Mouse (Mus musculus) retina, postnatal 7 days (tissue): ENCODE data around the gene Eme2.
A peak's percentile ranks its signal among the peaks of the same experiment; 100 is the strongest.
"Not testable (repeated sequence)": the region's sequence is repeated elsewhere in the genome, so short reads cannot be mapped to it uniquely, and the experiment has no call there.

Source experiments
- DNase-seq: peaks from one replicate; pipeline ENCODE4 v3.0.0-alpha.2; 2012; ENCODE audit warnings: low read depth, low spot score

Eme2 gene

DNA sequence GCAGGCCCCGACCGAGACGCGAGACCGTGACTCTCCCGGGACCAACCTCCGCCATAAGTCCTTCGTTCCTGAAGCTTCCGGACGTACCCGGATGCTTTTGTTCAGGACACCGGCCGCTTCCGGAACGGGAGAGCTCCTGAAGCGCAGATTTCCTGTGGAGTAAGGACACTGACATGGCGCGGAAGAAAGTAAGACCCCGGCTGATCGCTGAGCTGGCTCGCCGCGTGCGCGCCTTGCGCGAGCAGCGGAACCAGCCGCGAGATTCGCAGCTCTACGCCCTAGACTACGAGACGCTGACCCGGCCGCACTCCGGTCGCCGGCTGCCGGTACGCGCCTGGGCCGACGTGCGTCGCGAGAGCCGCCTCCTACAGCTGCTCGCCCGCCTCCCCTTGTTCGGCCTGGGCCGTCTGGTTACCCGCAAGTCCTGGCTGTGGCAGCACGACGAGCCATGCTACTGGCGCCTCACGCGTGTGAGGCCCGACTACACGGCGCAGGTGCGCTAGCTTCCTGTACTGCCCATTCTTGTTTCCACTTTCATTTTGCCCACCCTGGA is at the start of gene Eme2, which contains the start of gene Mrps34:
TSS of gene Eme2 (minus strand) at position 93 of the 553 bp plus-strand sequence.
TSS of gene Mrps34 (plus strand) at position 122 of the 553 bp plus-strand sequence.
- DNase-seq = peak; percentile 81

DNA sequence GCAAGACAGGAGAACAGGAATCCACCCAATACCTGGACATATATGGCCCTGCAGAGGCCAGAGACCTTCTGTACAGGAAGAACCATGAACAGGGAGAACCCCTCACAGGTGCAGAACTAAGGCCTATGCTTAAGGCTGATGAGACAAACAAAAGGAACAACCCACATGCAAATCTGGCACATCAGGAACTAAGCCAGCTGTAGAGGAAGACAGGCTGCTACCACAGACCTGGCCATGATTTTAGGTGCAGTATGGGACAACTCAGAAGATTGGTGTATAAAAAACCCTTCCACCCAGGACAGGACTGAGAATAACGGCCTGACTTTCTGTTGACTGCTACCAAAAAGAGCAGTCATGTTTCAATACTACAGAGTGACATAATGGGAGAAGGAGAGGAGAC is 48.7 kb upstream of the Eme2 start:
- not testable (repeated sequence) for DNase-seq

DNA sequence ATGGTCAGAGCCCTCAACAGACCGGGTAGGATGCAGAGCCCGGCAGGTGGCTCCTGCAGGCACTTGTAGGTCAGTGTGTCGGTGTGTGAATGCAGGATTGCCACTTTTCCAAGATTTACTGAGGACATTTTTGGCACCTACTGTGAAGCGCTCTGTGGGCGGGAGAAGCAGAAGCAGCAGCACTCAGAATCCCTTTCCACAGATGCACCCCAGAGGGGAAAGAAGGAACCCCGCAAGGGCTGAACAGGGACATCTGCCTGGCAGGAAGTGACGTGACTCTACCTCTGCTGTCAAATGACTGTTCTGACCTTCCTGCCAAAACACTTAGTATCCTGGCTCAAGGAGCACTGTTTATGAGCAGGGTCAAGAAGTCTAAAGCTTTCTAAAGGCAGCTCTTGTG is 48.1 kb upstream of the Eme2 start:
- no peak for DNase-seq

DNA sequence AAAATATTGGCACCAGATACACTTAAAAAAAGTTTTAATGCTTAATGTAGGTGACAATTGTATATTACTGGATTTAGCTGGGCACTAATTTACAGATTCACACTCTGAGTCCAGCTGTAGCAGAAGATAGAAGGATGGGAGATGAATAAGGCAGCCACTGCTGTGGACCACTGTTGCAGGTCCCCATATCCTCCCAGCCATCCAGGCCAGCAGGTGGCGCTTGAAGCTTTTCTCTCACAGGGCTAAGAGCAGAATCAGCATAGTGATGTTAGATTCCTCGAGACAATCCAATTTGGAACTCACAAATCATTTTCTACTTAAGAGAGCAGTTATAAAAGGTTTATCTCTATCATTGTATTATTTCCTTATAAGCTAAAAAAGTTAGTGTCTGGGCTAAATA is 47.6 kb upstream of the Eme2 start:
- DNase-seq = not testable (repeated sequence)

DNA sequence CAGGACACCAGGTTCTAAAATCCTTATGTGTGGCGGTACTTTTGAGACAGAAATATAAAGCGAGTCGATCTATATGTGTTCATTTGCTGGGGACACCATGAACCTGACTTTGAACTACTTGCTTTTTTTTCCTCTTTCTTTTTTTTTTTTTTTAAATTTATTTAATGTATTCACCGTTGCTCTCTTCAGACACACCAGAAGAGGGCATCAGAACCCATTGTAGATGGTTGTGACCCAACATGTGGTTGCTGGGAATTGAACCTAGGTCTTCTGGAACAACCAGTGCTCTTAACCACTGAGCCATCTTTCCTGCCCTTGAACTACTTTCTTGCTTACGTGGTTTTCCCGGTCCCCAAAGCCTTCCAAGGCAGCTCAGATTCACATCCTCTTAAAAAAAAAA is 42.4 kb upstream of the Eme2 start:
- no peak for DNase-seq

DNA sequence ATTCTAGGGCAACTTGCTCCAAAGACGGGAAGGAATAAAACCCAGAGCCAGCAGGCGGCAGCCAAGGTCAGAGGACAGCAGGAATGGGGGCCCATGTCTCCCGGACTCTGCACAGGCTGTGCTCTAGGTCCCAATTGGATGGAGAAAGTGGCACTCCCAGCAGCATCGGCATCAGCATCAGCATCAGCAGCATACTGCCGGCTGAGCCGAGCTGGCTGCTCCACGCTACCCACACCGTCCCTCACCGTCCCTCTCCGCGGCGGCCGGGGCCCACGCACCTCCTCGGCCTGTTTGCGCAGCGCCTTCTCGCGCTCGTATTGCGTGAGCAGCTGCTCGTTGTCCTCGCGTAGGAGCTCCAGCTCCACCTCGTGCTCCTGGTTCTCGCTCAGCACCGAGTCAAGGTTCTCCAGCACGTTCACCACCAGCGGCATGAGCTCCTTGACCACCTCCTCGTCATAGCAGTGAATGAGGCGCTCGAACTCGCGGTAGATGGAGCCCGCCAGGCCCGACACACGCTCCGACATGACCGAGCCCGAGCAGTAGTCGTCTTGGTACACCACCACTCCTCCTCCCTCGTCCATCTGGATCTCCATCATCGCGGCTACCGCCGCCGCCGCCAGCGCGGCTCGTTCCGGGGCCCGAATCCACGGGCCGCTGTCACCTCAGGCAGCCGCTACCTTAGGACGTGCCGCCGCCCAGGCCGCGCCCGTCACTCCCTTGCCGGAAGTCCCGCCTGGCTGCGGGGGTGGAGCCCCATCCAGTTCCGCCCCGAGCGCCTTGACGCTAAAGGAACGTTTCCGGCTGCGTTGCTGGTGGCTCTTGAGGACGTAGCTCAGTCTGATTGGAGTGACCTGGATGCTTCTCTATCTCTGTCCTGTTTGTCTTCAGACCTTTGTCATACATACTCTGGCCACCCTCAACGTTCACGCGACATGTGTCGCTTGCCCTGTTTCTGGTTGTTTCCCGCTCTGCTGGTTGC is 41.7 kb upstream of the Eme2 start, which contains the start of gene Mapk8ip3:
TSS of gene Mapk8ip3 (minus strand) at position 719 of the 979 bp plus-strand sequence.
- peak; percentile 87 for DNase-seq

DNA sequence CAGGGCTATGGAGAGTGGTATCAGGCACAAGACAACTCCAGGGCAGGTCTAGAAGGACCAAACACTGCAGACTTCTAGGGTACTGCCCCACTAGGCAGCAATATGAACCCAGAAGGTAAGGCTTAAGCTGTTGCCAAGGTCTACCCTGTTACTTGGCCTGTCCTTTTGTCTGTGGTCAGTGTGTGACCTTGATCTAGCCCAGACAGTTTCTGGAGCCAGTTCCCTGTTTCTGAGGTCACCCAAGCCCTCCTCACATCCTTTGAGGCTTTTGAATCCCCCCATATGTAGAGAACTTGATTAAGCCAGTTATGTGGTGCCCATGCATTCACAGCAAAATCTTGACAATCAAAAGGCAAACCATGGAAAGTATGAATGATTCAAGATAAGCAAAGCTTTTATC is 40.8 kb upstream of the Eme2 start:
- DNase-seq = no peak

DNA sequence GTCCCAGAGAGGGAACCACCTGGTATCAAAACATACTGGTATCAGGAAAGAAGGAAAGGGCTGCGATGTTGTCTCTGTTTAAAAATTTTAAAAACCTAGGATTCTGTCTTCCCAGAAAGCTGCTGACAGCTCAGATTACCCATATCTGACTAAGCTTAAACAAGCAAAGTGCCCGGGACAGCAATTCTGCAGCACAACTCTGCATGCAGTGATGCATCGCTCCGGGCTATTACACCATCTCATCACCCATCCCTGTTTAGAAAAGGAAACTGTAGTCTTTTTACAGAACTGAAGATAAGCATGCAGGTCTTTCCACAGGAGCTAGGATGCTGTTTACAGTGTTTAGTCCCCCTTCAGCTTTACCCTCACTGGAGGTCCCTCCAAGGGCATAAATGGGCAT is 40.0 kb upstream of the Eme2 start:
- no peak for DNase-seq

DNA sequence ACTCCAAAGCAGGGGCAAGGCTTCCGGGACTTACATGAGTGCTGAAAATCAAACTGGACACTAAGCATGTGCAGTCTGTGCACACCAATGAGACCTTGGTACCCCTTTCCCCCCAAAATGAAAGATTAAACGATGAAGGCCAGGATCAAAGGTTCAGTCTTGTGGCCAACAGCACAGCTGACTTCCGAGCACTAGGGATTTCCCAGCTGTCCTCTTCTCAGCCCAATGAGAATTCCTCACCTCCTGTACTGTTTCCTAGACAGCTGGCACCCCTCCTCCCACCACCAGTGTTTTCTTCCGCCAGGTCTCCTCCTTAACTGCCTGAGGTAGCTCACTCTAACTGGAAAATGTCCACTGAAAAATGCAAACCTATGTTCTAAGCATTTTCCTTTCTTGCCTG is 38.3 kb upstream of the Eme2 start:
- no peak for DNase-seq

DNA sequence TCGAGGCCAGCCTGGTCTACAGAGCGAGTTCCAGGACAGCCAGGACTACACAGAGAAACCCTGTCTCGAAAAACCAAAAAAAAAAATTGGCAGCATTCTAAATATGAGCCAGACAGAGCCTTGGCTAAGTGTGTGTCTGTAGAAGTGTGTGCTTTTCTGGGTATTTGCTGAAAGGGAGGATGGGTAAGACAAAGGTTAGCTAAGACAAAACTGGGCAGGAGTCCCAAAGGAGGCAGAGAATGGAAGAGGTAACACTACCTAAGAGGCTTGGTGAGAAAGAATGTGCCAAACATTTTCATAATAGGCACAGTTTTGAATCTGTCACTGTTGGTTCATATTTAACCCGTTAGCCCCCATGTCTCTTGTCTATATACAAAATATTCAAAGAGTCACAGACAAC is 37.5 kb upstream of the Eme2 start:
- DNase-seq = no peak

DNA sequence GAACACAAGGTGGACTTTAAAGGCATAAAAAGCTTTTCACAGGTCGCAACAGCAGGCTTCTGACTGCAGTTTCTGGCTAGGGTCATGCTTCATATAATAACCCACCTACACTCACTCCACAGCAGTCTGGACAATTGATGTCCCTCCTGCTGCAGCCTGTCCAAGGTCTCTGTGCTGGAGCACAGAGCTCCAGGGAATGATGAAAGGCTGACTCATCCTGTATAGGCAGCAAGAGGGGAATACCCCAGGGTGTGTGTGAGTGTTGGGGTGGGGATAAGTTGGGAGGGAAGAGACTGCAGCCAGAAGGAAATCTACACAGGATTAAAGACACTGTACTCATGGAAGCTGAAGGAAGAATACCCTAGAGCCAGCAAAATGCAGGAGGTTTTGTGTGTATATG is 34.6 kb upstream of the Eme2 start:
- DNase-seq = no peak

DNA sequence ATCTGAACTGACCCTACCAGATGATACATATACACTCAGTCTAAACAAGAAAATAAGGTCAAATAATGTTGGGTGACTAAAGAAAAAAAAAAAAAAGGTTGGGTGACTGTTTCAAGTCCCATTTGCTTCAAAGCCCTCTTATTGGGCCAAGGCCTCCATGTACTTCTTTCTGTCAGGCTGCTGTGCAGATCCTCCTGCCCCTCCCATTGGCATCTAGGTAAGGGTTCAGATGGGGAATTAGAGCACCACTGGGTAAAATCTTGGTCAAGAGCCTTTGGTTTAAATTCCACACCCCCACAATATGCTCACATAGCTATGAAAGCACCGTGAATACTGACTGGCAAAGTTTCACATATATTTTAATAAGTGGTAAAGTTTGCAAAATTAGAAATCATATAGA is 28.4 kb upstream of the Eme2 start:
- no peak for DNase-seq

DNA sequence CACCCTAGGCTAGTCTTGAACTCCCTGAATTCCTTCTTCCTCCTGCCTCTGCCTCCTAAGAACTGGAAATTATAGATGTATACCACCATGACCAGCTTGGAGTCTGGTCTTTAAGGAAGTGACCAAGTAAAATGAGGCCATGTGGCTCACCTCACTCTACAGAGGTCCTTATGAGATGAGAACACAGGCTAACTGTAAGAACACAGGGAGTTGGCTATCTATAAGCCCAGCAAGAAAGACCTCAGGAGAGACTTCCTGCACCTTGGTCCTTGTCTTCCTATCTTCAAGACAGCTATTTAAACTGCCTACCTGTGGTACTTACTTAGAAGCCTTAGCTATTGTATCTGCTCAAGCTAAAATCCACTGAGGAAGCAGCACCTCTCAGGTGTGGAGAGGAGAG is 19.1 kb upstream of the Eme2 start:
- DNase-seq = no peak

DNA sequence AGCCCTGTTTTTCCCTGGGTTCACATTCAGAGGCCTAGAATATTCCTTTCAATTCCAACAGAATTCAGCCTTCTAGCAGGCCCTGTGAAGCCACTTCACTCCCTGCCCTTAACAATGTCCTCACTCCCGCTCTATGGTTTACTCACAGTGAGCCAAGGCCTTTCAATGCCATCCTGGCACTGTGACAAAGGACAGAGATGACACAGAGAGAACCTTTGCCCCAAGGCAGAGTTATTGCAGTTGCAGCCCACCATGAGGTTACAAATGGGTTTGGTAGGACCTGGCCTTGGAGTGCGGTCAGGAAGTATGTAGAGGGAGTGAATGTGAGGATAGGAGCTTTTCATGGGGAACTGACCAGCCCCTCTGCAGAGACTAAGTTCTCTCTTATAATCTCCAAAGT is 12.7 kb upstream of the Eme2 start:
- DNase-seq = no peak

DNA sequence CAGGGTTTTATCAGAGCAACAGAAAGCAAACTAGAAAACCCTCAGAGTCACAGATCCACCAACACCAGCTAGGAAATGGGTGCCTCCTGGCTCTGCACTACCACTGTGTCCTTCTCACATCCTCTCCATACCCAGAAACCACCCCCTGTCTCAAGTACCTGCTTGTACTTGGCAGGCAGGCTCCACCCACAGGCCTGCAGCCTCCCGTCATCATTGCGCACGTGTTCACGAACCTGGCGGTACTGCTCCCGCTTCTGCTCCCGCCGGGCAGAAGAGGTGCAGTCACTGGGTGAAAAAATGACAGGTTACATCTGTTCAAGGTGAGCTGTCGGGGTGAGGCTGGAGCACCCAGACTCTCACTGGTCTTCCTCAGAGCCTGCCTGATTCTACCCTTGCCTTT is 8.9 kb upstream of the Eme2 start:
- no peak for DNase-seq

DNA sequence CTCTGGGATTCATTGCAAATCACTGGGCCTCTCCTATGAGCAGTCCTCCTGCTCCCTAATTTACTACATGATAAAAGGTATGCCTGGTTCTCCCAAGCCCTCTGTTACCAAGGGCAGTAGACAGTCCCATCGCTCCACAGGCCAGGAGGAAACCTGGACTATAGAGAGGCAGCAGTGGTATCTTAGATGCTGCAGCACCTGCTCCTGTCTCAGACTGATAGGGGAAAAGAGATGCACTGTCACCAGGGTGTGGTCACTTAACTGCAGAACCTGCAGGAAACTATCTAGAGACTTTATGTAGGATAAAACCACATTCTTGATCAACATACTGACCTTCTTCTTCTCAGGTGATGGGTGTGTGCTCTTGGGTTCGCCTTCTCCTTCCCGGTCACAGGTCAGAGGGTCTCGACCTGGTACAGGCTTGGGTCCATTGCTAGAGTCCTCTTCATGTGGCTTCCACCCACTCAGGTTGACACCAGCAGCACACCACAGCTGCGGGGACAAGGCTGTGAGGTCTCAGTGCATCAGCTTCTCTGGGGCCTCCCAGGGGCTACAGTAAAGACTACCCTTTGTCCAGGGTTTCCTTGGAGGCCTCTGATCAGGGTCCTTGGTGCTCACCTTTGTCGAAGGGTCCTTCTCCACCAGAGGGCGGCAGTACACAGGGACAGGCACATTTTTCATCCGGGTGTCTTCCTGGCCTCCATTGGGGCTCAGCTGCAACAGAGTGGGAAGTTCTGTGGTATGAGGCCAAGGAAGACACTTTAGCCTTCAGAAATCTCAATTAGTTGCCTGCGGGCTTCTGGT is 8.0 kb upstream of the Eme2 start:
- no peak for DNase-seq

DNA sequence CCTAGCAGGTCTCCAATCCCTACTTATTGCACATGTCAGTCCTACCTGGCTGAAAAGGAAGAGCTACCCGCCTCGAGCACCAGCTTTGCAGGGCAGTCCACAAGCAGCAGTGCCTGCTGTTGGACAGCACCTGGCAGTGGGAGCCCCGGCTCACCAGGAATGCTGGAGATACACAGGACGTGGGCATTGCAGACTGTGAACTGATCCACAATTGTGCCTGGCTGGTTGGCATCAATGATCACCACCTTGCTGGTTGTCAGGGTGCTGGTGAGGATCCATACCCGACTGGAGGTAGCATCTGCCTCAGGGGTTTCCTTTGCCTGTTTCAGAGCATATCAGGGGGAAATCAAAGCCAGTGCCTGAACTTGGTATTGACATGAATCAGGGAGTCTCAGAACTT is 7.2 kb upstream of the Eme2 start:
- no peak for DNase-seq

DNA sequence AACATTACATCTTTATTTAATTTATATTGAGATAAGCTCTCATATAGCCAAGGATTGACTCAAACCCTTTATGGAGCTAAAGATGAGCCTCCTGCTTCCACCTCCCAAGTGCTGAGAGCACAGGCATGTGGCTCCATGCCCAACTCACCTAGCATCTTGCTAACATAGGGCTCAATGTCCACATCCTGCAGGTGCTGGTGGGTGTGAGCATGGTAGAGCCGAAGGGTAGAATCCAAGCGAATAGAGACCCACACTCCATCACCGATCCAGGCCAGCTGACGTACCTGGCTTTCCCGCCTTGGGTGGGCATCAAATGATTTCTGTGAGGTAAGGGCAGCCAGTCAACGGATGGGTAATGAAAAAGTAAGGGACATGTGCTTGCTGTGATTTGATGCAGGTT is 5.1 kb upstream of the Eme2 start:
- DNase-seq = no peak

DNA sequence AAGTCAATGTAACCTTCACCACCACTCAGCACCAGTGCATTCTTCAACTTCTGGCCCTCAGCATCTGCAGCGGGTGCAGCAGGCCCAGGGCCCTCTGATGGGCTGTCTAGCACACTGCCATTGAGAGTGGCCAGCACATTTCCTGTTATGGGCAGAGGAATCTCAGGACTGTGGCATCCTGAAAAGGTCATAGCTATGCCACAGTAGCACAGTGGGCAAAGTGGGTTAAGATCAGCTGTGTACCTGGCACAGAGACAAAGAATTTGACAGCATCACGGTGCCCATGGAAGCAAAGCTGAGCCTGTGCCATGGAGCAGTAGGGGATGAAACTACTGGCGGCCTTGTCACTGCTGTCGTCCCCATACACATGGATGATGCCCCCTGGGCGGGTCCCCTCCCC is 4.3 kb upstream of the Eme2 start:
- DNase-seq = no peak

DNA sequence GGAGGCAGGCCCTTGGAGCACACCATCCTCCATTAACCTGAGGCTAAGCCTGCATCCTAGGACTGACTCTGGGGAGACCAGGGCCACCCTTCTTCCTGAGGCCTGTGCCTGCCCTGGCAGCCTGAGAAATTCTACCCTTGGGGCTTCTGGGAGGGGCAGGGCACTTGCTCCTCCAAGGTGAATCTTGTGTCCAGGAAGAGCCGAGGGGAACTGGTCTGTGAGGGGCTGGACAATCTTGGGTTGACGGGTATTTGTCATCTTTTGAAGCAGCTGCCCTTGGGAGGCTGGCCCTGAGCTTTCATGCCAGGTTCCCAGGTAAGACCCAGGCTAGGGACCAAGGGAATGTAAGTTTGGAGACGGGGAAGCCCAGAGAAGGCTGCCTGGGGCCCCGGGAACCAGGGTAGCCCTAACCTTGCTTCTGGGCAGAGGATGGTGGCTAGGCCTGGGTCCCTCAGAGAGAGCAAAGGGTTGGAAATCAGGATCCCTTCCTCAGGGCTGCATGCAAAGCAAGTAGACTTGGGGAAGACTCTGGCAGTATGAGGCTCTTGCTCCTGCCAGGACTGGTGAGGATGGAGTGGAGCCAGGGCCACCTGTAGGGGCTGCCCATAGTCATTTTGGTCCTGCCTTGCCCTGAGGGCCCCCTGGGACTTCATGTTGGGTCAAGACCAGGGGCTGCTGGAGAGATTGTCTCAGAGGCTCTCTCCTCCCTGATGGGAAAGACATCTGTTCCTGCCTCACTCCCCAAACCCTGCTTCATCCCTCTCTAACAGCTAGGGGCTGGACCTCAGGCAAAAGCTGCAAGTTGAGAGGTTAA is 3.4 kb upstream of the Eme2 start:
- DNase-seq = no peak

DNA sequence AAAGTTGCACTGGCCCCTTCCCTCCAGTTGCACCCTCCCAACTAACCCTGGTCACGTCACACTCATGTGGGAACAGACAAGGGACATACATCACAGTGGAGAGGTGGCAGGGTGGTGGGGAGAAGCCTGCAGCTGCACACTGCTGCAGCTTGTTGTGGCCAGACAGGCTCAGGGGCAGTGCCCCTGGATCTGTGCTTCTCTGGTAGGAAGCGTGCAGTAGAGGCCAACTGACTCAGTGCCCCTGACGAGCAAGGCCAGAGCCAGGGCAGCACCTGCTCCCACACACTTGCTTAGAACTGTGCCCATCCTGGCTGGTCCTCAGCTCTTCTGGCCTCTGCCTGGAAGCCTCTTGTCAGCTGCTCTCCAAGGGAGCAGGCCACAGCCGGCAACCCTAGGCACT is 2.7 kb upstream of the Eme2 start:
- DNase-seq = no peak

DNA sequence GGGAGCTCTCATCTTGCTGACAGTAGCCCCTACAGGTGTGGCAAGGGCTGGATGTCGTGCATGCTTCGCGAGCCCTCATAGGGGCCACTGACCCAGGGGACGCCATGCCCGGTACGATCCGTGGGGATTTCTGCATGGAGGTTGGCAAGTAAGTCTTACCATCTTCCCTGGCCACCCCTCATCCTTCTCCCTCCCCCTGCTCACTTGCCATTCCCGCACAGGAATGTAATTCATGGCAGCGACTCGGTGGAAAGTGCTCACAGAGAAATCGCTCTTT is 2.0 kb upstream of the Eme2 start:
- DNase-seq = no peak
